Mouse (Mus musculus): ENCODE results near the gene Mettl16. TPM values are rescaled to one million over a fixed set of nuclear protein-coding genes. Genes with fewer than 3 reads are reported as not detected.
A peak's percentile ranks its signal among the peaks of the same experiment; 100 is the strongest.

The Mettl16 gene
- polyA plus RNA-seq (2014; fragmentation: Nextera tagmentation; extraction: Ambion mirVana), result 32.1 and 38.8 TPM in 2 replicates

DNA sequence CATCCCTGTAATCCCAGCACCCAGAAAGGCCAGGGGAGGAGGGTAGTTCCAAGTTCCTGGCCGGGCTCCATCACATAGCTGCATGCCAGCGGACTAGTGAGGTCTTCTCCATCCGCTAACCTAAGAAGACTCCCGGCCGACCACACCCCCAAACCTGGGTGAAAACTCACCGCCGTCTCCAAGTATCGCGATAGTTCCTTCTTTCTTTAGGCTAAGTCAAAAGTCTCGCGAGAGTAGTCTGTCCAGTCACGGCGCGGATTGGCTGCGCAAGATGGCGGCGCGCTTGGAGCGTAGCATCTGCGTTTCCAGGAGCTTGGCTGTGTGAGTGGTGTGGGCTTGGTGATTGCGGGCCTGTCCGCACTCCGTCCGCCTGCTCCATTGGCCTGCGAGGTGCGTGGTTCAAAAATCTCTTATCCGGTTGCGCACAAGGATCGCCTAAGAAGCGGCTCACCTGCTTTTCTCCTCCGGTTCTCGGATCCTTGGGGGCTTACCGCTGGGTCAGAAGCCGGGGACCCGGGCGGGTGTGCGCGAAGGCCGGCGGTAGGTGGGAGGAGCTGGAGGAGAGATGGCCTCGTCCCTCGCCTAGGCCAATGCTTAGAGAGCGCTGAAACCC is at the start of gene Mettl16:
TSS of gene Mettl16 (plus strand) at position 236 of the 613 bp plus-strand sequence.
- WGBS, result 0% methylated on average over 43 of the region's 43 CpGs
- Histone ChIP-seq H3K9ac (ENCODE audit: low read length) (peak within 1 kb of the TSS; percentile 91), H3K4me2 (ENCODE audit: low read length) (peak within 1 kb of the TSS; percentile 78), H3K4me3 (ENCODE audit: low read depth, low read length) (peak within 1 kb of the TSS; percentile 88), H3K4me1 (ENCODE audit: control insufficient read depth, insufficient read depth, low read length) (peaks cover 11% of the 10 kb centered on the region), H3K36me3 (ENCODE audit: control insufficient read depth, insufficient read depth, low read length) (peaks cover 20% of the 10 kb centered on the region), H3K27me3 (replicated peaks; ENCODE audit: control insufficient read depth, insufficient read depth, low read length) (no peaks in the 10 kb centered on the region), H3K9me3 (replicated peaks; ENCODE audit: control insufficient read depth, low read length) (no peaks in the 10 kb centered on the region), H3K27ac (ENCODE audit: low read depth, low read length) (peak within 1 kb of the TSS; percentile 93)
- ATAC-seq (peak; percentile 98), DNase-seq (ENCODE audit: low spot score) (peak; percentile 99)

DNA sequence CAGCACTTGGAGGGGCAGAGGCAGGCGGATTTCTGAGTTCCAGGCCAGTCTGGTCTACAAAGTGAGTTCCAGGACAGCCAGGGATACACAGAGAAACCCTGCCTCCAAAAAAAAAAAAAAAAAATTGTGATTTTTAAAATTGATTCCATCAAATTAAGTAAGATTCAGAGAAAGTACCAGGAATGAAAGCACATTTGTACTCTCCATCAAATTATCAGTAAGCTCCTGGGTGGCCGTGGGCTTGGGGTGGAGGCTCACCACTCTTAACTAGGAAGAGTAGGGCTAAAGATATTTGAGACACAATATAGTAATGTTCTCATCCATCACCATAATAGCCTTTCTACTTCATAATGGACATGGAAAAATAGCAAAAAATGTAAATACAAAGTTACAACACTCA is 49.5 kb upstream of the Mettl16 start:
- DNase-seq (ENCODE audit: low spot score), result no peak
- Histone ChIP-seq H3K9ac (ENCODE audit: low read length) (no peak overlapping the region), H3K27me3 (replicated peaks; ENCODE audit: control insufficient read depth, insufficient read depth, low read length) (no peaks in the 10 kb centered on the region), H3K9me3 (replicated peaks; ENCODE audit: control insufficient read depth, low read length) (no peaks in the 10 kb centered on the region), H3K4me1 (ENCODE audit: control insufficient read depth, insufficient read depth, low read length) (peaks cover 23% of the 10 kb centered on the region), H3K4me3 (ENCODE audit: low read depth, low read length) (no peak overlapping the region), H3K4me2 (ENCODE audit: low read length) (peak overlapping the region; percentile 35), H3K36me3 (ENCODE audit: control insufficient read depth, insufficient read depth, low read length) (no peaks in the 10 kb centered on the region), H3K27ac (ENCODE audit: low read depth, low read length) (no peak overlapping the region)
- ATAC-seq, result no peak
- 76% methylated on average over 2 of the region's 2 CpGs for WGBS

DNA sequence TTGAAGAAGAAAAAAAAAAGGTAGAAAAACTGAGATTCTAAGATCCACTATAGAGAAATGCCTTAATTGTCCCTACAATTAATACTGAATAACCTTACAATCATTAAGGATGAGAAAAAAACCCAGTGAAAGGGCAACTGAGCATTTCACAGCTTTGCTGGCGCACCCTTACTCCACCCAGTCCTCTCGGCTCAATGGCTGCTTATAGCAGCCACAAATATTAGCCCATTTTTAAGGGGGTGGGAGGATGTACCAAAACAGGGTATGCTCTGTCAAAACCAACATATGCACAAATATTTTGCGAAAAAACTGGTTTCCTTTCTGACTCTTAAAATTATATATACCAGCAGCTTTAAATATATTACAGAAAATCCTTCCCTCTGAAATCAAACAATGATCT is 48.7 kb upstream of the Mettl16 start:
- H3K4me2 ChIP-seq (ENCODE audit: low read length), result peak overlapping the region; percentile 63
- peak; percentile 16 for DNase-seq (ENCODE audit: low spot score)
- no peaks in the 10 kb centered on the region for H3K27me3 ChIP-seq (replicated peaks; ENCODE audit: control insufficient read depth, insufficient read depth, low read length)
- no peaks in the 10 kb centered on the region for H3K36me3 ChIP-seq (ENCODE audit: control insufficient read depth, insufficient read depth, low read length)
- peak overlapping the region; percentile 97 for H3K4me3 ChIP-seq (ENCODE audit: low read depth, low read length)
- H3K27ac ChIP-seq (ENCODE audit: low read depth, low read length), result no peak overlapping the region
- no peak for ATAC-seq
- H3K9ac ChIP-seq (ENCODE audit: low read length), result peak overlapping the region; percentile 62
- WGBS, result 28% methylated on average over 3 of the region's 3 CpGs
- no peaks in the 10 kb centered on the region for H3K9me3 ChIP-seq (replicated peaks; ENCODE audit: control insufficient read depth, low read length)
- H3K4me1 ChIP-seq (ENCODE audit: control insufficient read depth, insufficient read depth, low read length), result peaks cover 23% of the 10 kb centered on the region

DNA sequence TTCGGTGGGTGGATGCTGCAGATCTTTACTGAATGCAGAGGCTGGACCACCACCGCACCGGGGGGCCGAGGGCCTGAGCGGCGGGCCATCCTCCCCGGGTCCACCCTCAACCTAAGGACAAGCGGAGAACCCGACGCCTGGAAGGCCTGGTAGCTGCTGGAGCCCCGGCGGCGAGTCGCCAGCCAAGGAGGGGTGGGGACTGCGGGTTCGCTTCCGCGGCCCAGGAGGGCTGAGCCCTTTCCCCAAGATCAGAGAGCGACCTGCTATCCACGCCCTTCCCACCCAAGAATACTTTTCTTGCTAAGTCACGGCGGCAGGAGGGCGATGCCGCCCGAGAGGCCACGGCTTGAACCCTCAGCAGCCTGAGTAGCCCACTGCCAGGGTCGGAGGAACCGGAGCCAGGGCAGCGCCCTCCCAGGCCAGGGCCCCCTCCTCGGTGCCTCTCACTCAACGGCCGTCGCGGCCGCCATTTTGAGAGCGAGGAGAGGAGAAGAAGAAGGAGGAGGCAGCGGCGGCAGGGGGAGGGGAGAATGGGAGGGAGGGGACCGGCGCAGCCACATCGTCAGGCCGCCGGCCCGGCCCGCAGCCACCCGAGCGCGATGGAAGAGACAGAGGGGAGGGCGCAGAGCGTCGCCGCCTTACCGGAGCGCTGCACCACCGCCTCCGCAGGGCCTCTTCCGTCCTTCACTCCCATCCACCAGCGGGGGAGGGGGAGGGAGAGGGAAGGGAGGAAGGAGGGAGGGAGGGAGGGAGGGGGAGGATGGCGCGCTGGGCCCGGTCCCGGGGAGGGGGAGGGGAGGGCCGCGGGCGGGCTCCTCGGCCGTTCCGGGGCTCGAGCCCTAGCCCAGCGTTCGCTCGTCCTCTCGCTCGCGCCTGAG is 47.0 kb upstream of the Mettl16 start:
- H3K27me3 ChIP-seq (replicated peaks; ENCODE audit: control insufficient read depth, insufficient read depth, low read length), result no peaks in the 10 kb centered on the region
- ATAC-seq (peak; percentile 83), DNase-seq (ENCODE audit: low spot score) (peak; percentile 89)
- WGBS, result under 1% methylated on average over 48 of the region's 75 CpGs
- H3K9ac ChIP-seq (ENCODE audit: low read length), result peak overlapping the region; percentile 99
- peak overlapping the region; percentile 63 for H3K4me2 ChIP-seq (ENCODE audit: low read length)
- peak overlapping the region; percentile 100 for H3K27ac ChIP-seq (ENCODE audit: low read depth, low read length)
- H3K4me1 ChIP-seq (ENCODE audit: control insufficient read depth, insufficient read depth, low read length), result peaks cover 23% of the 10 kb centered on the region
- H3K4me3 ChIP-seq (ENCODE audit: low read depth, low read length), result peak overlapping the region; percentile 97
- H3K36me3 ChIP-seq (ENCODE audit: control insufficient read depth, insufficient read depth, low read length), result no peaks in the 10 kb centered on the region
- no peaks in the 10 kb centered on the region for H3K9me3 ChIP-seq (replicated peaks; ENCODE audit: control insufficient read depth, low read length)

DNA sequence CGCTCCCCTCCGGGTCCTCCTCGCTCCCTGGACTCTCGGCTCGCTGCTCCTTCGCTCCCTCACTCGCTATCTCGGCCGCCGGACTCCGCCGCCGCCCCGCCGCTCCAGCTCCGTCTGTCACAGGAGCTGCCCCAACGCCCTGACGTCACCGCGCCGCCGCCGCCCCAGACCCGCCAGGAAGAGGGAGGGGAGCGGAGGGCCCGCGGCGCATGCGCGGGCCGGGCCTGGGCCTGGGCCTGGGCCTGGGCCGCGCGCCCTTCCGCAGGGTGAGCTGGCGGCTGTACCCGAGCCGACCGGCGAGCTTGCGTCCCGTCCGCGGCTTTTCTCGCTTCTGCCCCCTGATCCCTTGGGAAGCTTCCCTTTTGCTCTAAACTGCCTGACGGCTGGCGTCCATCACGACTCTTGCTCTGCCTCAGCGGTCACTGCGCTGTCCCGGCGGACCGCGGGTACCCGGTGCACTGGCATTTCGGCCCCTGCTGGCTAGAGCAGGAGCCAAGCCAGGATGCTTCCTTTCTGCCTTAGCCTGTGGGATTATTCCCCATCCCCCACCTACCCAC is 46.3 kb upstream of the Mettl16 start, which contains the start of gene Pafah1b1:
TSS of gene Pafah1b1 (minus strand) at position 436 of the 557 bp plus-strand sequence.
- Histone ChIP-seq H3K9me3 (replicated peaks; ENCODE audit: control insufficient read depth, low read length) (no peaks in the 10 kb centered on the region), H3K4me3 (ENCODE audit: low read depth, low read length) (peak within 1 kb of the TSS; percentile 97), H3K27me3 (replicated peaks; ENCODE audit: control insufficient read depth, insufficient read depth, low read length) (no peaks in the 10 kb centered on the region), H3K4me2 (ENCODE audit: low read length) (peak within 1 kb of the TSS; percentile 63), H3K27ac (ENCODE audit: low read depth, low read length) (peak within 1 kb of the TSS; percentile 100), H3K9ac (ENCODE audit: low read length) (peak within 1 kb of the TSS; percentile 99), H3K36me3 (ENCODE audit: control insufficient read depth, insufficient read depth, low read length) (no peaks in the 10 kb centered on the region), H3K4me1 (ENCODE audit: control insufficient read depth, insufficient read depth, low read length) (peaks cover 23% of the 10 kb centered on the region)
- ATAC-seq, result peak; percentile 97
- peak; percentile 97 for DNase-seq (ENCODE audit: low spot score)
- 0% methylated on average over 32 of the region's 56 CpGs for WGBS

DNA sequence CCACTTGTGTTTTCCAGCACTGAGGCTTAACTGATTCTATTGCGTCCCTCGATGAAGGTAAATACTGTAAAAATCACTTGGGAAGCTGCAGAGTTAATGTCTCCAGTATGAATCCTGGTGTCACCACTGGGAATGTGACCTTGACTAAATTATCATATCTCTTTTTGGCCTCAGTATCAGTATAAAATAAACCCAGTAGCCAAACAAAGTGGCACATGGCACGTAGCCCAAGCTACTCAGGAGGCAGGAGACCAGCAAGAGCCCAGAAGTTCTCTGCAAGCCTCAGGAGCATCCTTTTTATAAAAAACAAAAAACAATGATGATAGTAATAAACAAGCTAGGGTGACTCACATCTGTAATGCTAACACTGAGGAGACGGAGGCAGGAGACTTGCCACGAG is 45.4 kb upstream of the Mettl16 start:
- H3K4me3 ChIP-seq (ENCODE audit: low read depth, low read length), result no peak overlapping the region
- peak overlapping the region; percentile 100; the same call in 1 of the 2 replicates for H3K27ac ChIP-seq (ENCODE audit: low read depth, low read length)
- DNase-seq (ENCODE audit: low spot score) (no peak), ATAC-seq (no peak)
- peak overlapping the region; percentile 61 for H3K4me2 ChIP-seq (ENCODE audit: low read length)
- 64% methylated on average over 5 of the region's 5 CpGs for WGBS
- no peaks in the 10 kb centered on the region for H3K9me3 ChIP-seq (replicated peaks; ENCODE audit: control insufficient read depth, low read length)
- H3K4me1 ChIP-seq (ENCODE audit: control insufficient read depth, insufficient read depth, low read length), result peaks cover 19% of the 10 kb centered on the region
- H3K27me3 ChIP-seq (replicated peaks; ENCODE audit: control insufficient read depth, insufficient read depth, low read length), result no peaks in the 10 kb centered on the region
- no peaks in the 10 kb centered on the region for H3K36me3 ChIP-seq (ENCODE audit: control insufficient read depth, insufficient read depth, low read length)
- peak overlapping the region; percentile 37; the same call in 1 of the 2 replicates for H3K9ac ChIP-seq (ENCODE audit: low read length)

DNA sequence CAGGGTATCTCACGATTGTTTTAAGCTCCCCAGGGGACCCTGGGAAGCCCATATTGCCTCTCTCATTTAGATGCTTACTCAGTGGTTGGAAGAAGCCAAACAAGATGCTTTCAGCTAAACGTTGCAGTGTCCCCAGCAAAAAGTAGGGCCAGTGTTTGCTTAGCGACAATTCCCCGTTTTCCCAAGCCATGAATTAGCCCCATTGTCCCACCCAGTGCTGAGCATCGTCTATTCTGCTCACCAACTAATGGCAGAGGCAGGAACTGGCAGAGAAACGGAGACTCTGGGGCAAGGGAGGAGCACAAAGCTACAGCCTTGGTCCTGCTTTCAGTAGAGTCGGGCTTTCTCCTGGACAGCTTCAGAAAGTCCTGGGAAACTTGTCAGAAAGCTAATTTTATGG is 35.7 kb upstream of the Mettl16 start:
- Histone ChIP-seq H3K9me3 (replicated peaks; ENCODE audit: control insufficient read depth, low read length) (no peaks in the 10 kb centered on the region), H3K27ac (ENCODE audit: low read depth, low read length) (no peak overlapping the region), H3K36me3 (ENCODE audit: control insufficient read depth, insufficient read depth, low read length) (no peaks in the 10 kb centered on the region), H3K4me1 (ENCODE audit: control insufficient read depth, insufficient read depth, low read length) (no peaks in the 10 kb centered on the region), H3K4me3 (ENCODE audit: low read depth, low read length) (no peak overlapping the region), H3K9ac (ENCODE audit: low read length) (no peak overlapping the region), H3K27me3 (replicated peaks; ENCODE audit: control insufficient read depth, insufficient read depth, low read length) (no peaks in the 10 kb centered on the region), H3K4me2 (ENCODE audit: low read length) (0 out of 2 replicates have a peak overlapping the region, but pooled peaks have one; percentile 2)
- WGBS, result 7% methylated on average over 7 of the region's 7 CpGs
- DNase-seq (ENCODE audit: low spot score) (peak; percentile 14), ATAC-seq (no peak)

DNA sequence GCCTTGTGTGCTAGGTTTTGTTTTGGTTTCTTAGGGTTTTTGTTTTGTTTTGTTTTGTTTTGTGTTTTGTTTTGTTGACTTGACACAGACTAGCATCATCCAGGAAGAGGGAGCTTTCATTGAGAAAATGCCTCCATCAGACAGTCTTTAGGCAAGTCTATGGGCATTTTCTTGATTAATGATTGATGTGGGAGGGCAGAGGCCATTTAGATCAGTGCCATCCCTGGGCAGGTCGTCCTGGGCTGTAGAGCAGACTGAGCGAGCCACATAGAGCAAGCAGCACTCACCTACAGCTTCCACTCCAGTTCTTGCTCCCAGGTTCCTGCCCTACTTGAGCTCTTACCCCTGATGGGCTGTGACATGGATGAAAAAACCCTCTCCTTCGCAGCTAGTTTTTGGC is 32.8 kb upstream of the Mettl16 start:
- Histone ChIP-seq H3K27ac (ENCODE audit: low read depth, low read length) (no peak overlapping the region), H3K9me3 (replicated peaks; ENCODE audit: control insufficient read depth, low read length) (no peaks in the 10 kb centered on the region), H3K4me2 (ENCODE audit: low read length) (no peak overlapping the region), H3K36me3 (ENCODE audit: control insufficient read depth, insufficient read depth, low read length) (no peaks in the 10 kb centered on the region), H3K9ac (ENCODE audit: low read length) (no peak overlapping the region), H3K4me3 (ENCODE audit: low read depth, low read length) (no peak overlapping the region), H3K27me3 (replicated peaks; ENCODE audit: control insufficient read depth, insufficient read depth, low read length) (no peaks in the 10 kb centered on the region), H3K4me1 (ENCODE audit: control insufficient read depth, insufficient read depth, low read length) (no peaks in the 10 kb centered on the region)
- DNase-seq (ENCODE audit: low spot score) (no peak), ATAC-seq (no peak)
- 74% methylated on average over 3 of the region's 3 CpGs for WGBS
